Mouse (Mus musculus) layer of hippocampus, adult 11-12 months (tissue): ENCODE data around the gene Rhbdf1.

ENCODE experiments used
- DNase-seq: peaks from one replicate; pipeline ENCODE4 v3.0.0; 2022; ENCODE audit warnings: low spot score

The Rhbdf1 gene

GRCm38 (mm10) chr11:32189434-32189833 lies 32.7 kb downstream of the Rhbdf1 start:
- no peak for DNase-seq

- DNase-seq, result no peak
Measured at GRCm38 (mm10) chr11:32188881-32189280, 33.2 kb downstream of the Rhbdf1 start.

GRCm38 (mm10) chr11:32187256-32187655 lies 34.8 kb downstream of the Rhbdf1 start:
- DNase-seq, result no peak

GRCm38 (mm10) chr11:32186031-32186430 lies 36.1 kb downstream of the Rhbdf1 start:
- DNase-seq, result no peak

- no peak for DNase-seq
Measured at GRCm38 (mm10) chr11:32184469-32184868, 37.6 kb downstream of the Rhbdf1 start.

GRCm38 (mm10) chr11:32181973-32182868 lies 39.9 kb downstream of the Rhbdf1 start:
- peak; percentile 90 for DNase-seq

- DNase-seq, result no peak
Measured at GRCm38 (mm10) chr11:32181246-32181645, 40.9 kb downstream of the Rhbdf1 start.

GRCm38 (mm10) chr11:32178506-32178905 lies 43.6 kb downstream of the Rhbdf1 start:
- no peak for DNase-seq

GRCm38 (mm10) chr11:32166683-32167082 lies 55.4 kb downstream of the Rhbdf1 start:
- no peak for DNase-seq

GRCm38 (mm10) chr11:32161922-32162804 lies 59.9 kb downstream of the Rhbdf1 start:
- peak; percentile 86 for DNase-seq

- DNase-seq, result no peak
Measured at GRCm38 (mm10) chr11:32161500-32161899, 60.6 kb downstream of the Rhbdf1 start.

- DNase-seq, result no peak
Measured at GRCm38 (mm10) chr11:32160341-32160740, 61.8 kb downstream of the Rhbdf1 start.
